Mouse (Mus musculus) right cerebral cortex, postnatal 4 days (tissue): ENCODE data around the gene Csrp3.

ENCODE experiments used
- DNase-seq: peaks from one replicate; pipeline ENCODE4 v3.0.0-alpha.2; 2022

Csrp3 gene

GRCm38 (mm10) chr7:48847820-48848650 lies at the start of gene Csrp3:
Csrp3 (minus strand) TSS chr7:48848033.
- no peak for DNase-seq

GRCm38 (mm10) chr7:48896051-48896450 lies 48.2 kb upstream of the Csrp3 start:
- DNase-seq: no peak

GRCm38 (mm10) chr7:48895475-48895874 lies 47.6 kb upstream of the Csrp3 start:
- DNase-seq: no peak

- no peak for DNase-seq
These were observed 46.9 kb upstream of the Csrp3 start for GRCm38 (mm10) chr7:48894763-48895162.

- DNase-seq: peak; percentile 84
These were observed 46.3 kb upstream of the Csrp3 start for GRCm38 (mm10) chr7:48894152-48894551.

GRCm38 (mm10) chr7:48893093-48893492 lies 45.3 kb upstream of the Csrp3 start:
- no peak for DNase-seq

GRCm38 (mm10) chr7:48891029-48891428 lies 43.2 kb upstream of the Csrp3 start:
- DNase-seq: no peak

- DNase-seq: no peak
These were observed 40.9 kb upstream of the Csrp3 start for GRCm38 (mm10) chr7:48888751-48889150.

GRCm38 (mm10) chr7:48887973-48888372 lies 40.1 kb upstream of the Csrp3 start:
- no peak for DNase-seq

GRCm38 (mm10) chr7:48884266-48884611 lies 36.4 kb upstream of the Csrp3 start:
- no peak for DNase-seq

GRCm38 (mm10) chr7:48883525-48884265 lies 35.9 kb upstream of the Csrp3 start:
- DNase-seq: no peak

GRCm38 (mm10) chr7:48881971-48882609 lies 34.3 kb upstream of the Csrp3 start:
- no peak for DNase-seq

- DNase-seq: peak; percentile 67
These were observed 33.7 kb upstream of the Csrp3 start, which contains the start of gene E2f8 for GRCm38 (mm10) chr7:48881486-48881885. E2f8 (minus strand) TSS chr7:48881596.

GRCm38 (mm10) chr7:48880591-48881481 lies 33.0 kb upstream of the Csrp3 start:
- DNase-seq: peak; percentile 94

- DNase-seq: no peak
These were observed 31.7 kb upstream of the Csrp3 start for GRCm38 (mm10) chr7:48879574-48879973.

GRCm38 (mm10) chr7:48877786-48878390 lies 30.1 kb upstream of the Csrp3 start:
- no peak for DNase-seq

- DNase-seq: no peak
These were observed 28.7 kb upstream of the Csrp3 start for GRCm38 (mm10) chr7:48876526-48876925.

- DNase-seq: no peak
These were observed 27.3 kb upstream of the Csrp3 start for GRCm38 (mm10) chr7:48875096-48875495.

GRCm38 (mm10) chr7:48871292-48871691 lies 23.5 kb upstream of the Csrp3 start:
- DNase-seq: no peak

GRCm38 (mm10) chr7:48870579-48871180 lies 22.8 kb upstream of the Csrp3 start:
- DNase-seq: no peak

- no peak for DNase-seq
These were observed 22.3 kb upstream of the Csrp3 start for GRCm38 (mm10) chr7:48870144-48870543.

GRCm38 (mm10) chr7:48867576-48867975 lies 19.7 kb upstream of the Csrp3 start:
- no peak for DNase-seq
